Comparison of ENCODE assay signal across 26 mouse cellular contexts in the genomic region with DNA sequence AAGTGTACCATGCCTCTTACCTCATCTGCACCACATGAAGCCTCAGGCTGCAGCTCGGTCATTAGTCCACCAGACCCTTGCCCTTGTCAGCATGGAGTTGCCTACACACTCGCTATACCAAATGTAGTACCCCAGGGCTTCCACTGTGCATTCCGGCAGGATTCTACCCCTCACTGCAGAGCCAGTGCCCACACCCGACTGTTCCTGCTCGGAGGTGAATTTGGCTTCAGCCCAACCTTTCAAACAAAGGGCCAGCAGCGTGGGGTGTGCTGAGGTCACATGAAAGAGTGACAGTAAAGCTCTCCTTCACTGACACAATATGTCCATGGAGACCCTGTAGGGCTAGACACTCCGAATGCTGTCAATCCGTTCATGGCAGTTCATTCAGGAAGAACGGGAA. TPM values are rescaled to one million over a fixed set of nuclear protein-coding genes. Genes with fewer than 3 reads are reported as not detected.
DNase-seq lines count a peak whose midpoint lies in the region; ATAC-seq and TF ChIP-seq lines count a peak whose summit lies in the region.
"Had no signal": no experiment of that assay in that cellular context is flagged by ENCODE, and none has a peak within 500 bp of the region (broad histone marks: within the 10 kb centered on the region; RNA-seq: fewer than 3 reads in every experiment).

No protein-coding gene starts in this region.

- H3K79me2 ChIP-seq in heart, adult 2 months (replicated peaks; ENCODE audit: control insufficient read depth, insufficient read depth, low read length), result peaks cover 2% of the 10 kb centered on the region

- H3K36me3 ChIP-seq in heart, embryonic 11.5 days (ENCODE audit: control insufficient read depth, insufficient read depth, low read length), result no peaks in the 10 kb centered on the region
- peaks cover 4% of the 10 kb centered on the region for H3K36me3 ChIP-seq in heart, adult 2 months (ENCODE audit: control insufficient read depth, insufficient read depth, low read length)
- H3K36me3 ChIP-seq in lung, postnatal 0 days (ENCODE audit: insufficient read depth, low read length), result 0 out of 2 replicates have a peak, but pooled peaks cover 6% of the 10 kb centered on the region
- H3K36me3 ChIP-seq in stomach, postnatal 0 days (ENCODE audit: control insufficient read depth, insufficient read depth, low read length), result no peaks in the 10 kb centered on the region
- H3K36me3 ChIP-seq: heart, embryonic 12.5 days; heart, embryonic 15.5 days had no signal

- no peak for TF ChIP-seq POLR2A in heart, adult 2 months (IDR thresholded peaks at IDR 0.05; ENCODE audit: insufficient read depth, low read depth, low read length)

- no peaks in the 10 kb centered on the region for H3K9me3 ChIP-seq in heart, embryonic 11.5 days (replicated peaks; ENCODE audit: control insufficient read depth, low read length)
- H3K9me3 ChIP-seq in lung, postnatal 0 days (ENCODE audit: low read length), result no peaks in the 10 kb centered on the region
- no peaks in the 10 kb centered on the region for H3K9me3 ChIP-seq in stomach, postnatal 0 days (ENCODE audit: control insufficient read depth, low read length)
- H3K9me3 ChIP-seq: forebrain, embryonic 10.5 days; forebrain, embryonic 13.5 days; heart, embryonic 12.5 days; heart, embryonic 15.5 days; hindbrain, embryonic 10.5 days; hindbrain, embryonic 13.5 days had no signal

- ATAC-seq in heart, embryonic 11.5 days (replicated peaks; ENCODE audit: insufficient number of reproducible peaks, low FRiP score, low TSS enrichment), result peak; percentile 55; the same call in 1 of the 2 replicates
- ATAC-seq in lung, postnatal 0 days, result peak; percentile 13; the same call in 1 of the 2 replicates
- ATAC-seq in stomach, postnatal 0 days (ENCODE audit: low FRiP score, low TSS enrichment), result 0 out of 2 replicates have a peak, but pooled peaks have one; percentile 28
- ATAC-seq: forebrain, embryonic 13.5 days; forebrain, embryonic 16.5 days; hindbrain, embryonic 16.5 days had no signal

- H3K4me2 ChIP-seq in heart, embryonic 11.5 days, result no peak overlapping the region
- H3K4me2 ChIP-seq in lung, postnatal 0 days (replicated peaks; ENCODE audit: low read depth, low read length), result no peak overlapping the region
- H3K4me2 ChIP-seq in stomach, postnatal 0 days (replicated peaks; ENCODE audit: low read depth), result no peak overlapping the region
- H3K4me2 ChIP-seq: forebrain, embryonic 13.5 days; heart, embryonic 12.5 days; heart, embryonic 15.5 days; hindbrain, embryonic 13.5 days had no signal

- H3K9ac ChIP-seq in heart, embryonic 11.5 days (ENCODE audit: low read depth, low read length), result no peak overlapping the region
- H3K9ac ChIP-seq in heart, adult 2 months (ENCODE audit: low read depth, low read length), result no peak overlapping the region
- H3K9ac ChIP-seq in lung, postnatal 0 days (replicated peaks; ENCODE audit: low read depth), result no peak overlapping the region
- H3K9ac ChIP-seq in stomach, postnatal 0 days (ENCODE audit: low read length), result no peak overlapping the region
- H3K9ac ChIP-seq: forebrain, embryonic 13.5 days; heart, embryonic 12.5 days; heart, embryonic 15.5 days; hindbrain, embryonic 13.5 days had no signal

- no peak for TF ChIP-seq CTCF in heart, adult 2 months (IDR thresholded peaks at IDR 0.05)
- peak; percentile 23 for TF ChIP-seq CTCF in lung, postnatal 0 days (IDR thresholded peaks at IDR 0.05)
- TF ChIP-seq CTCF in stomach, postnatal 0 days (IDR thresholded peaks at IDR 0.05; ENCODE audit: low read depth), result no peak

- intact Hi-C loops in heart, adult 2 months (cut with DNase I), result no loop called here

- no peak for TF ChIP-seq EP300 in heart, adult 2 months (IDR thresholded peaks at IDR 0.05; ENCODE audit: insufficient read depth, low read depth, low read length)
- TF ChIP-seq EP300 in lung, postnatal 0 days (IDR thresholded peaks at IDR 0.05), result no peak
- no peak for TF ChIP-seq EP300 in stomach, postnatal 0 days (optimal IDR thresholded peaks at IDR 0.05)

- peaks cover 39% of the 10 kb centered on the region for H3K4me1 ChIP-seq in heart, embryonic 11.5 days (ENCODE audit: control insufficient read depth, insufficient read depth, low read length)
- peaks cover 38% of the 10 kb centered on the region for H3K4me1 ChIP-seq in heart, adult 2 months (ENCODE audit: control insufficient read depth, insufficient read depth, low read length)
- H3K4me1 ChIP-seq in lung, postnatal 0 days (ENCODE audit: insufficient read depth, low read depth, low read length), result peaks cover 37% of the 10 kb centered on the region
- H3K4me1 ChIP-seq in stomach, postnatal 0 days (replicated peaks; ENCODE audit: control insufficient read depth, insufficient read depth), result no peaks in the 10 kb centered on the region

- no peaks in the 10 kb centered on the region for H3K27me3 ChIP-seq in heart, embryonic 11.5 days (ENCODE audit: control insufficient read depth, insufficient read depth, low read length)
- no peaks in the 10 kb centered on the region for H3K27me3 ChIP-seq in heart, adult 2 months (ENCODE audit: control insufficient read depth, insufficient read depth, low read length)
- H3K27me3 ChIP-seq in lung, postnatal 0 days (replicated peaks; ENCODE audit: insufficient read depth, low read length), result no peaks in the 10 kb centered on the region
- no peaks in the 10 kb centered on the region for H3K27me3 ChIP-seq in stomach, postnatal 0 days (ENCODE audit: control insufficient read depth, insufficient read depth, low read length)
- H3K27me3 ChIP-seq: forebrain, embryonic 13.5 days; heart, embryonic 15.5 days; hindbrain, embryonic 13.5 days had no signal

- 69% methylated on average over 9 of the region's 9 CpGs for WGBS in heart, embryonic 11.5 days (ENCODE audit: insufficient replicate concordance)
- 48% methylated on average over 9 of the region's 9 CpGs for WGBS in heart, adult 2 months
- 52% methylated on average over 9 of the region's 9 CpGs for WGBS in lung, postnatal 0 days
- 65% methylated on average over 9 of the region's 9 CpGs for WGBS in stomach, postnatal 0 days

- DNase-seq in heart, adult 2 months, result no peak
- no peak for DNase-seq in lung, postnatal 0 days (ENCODE audit: low spot score)
- no peak for DNase-seq in lung, postnatal 14 days
- no peak for DNase-seq in stomach, postnatal 0 days (ENCODE audit: low spot score)
- DNase-seq in embryo, embryonic 10.5 days (ENCODE audit: low spot score), result no peak
- DNase-seq: adrenal gland, adult 2 months; adrenal gland, postnatal 14 days; cerebellum, adult 11 months; cerebellum, adult 2 months; cerebellum, postnatal 10 days; gastrocnemius, postnatal 10 days; gastrocnemius, postnatal 36 days; heart, postnatal 10 days; heart, postnatal 36 days had no signal

- H3K4me3 ChIP-seq in heart, embryonic 11.5 days (ENCODE audit: low read depth, low read length), result no peak overlapping the region
- no peak overlapping the region for H3K4me3 ChIP-seq in heart, adult 2 months
- H3K4me3 ChIP-seq in lung, postnatal 0 days (ENCODE audit: low read depth, low read length), result no peak overlapping the region
- no peak overlapping the region for H3K4me3 ChIP-seq in stomach, postnatal 0 days (ENCODE audit: low read depth, low read length)
- H3K4me3 ChIP-seq: forebrain, embryonic 10.5 days; forebrain, embryonic 13.5 days; heart, embryonic 12.5 days; heart, embryonic 15.5 days; hindbrain, embryonic 10.5 days; hindbrain, embryonic 13.5 days had no signal

- H3K27ac ChIP-seq in heart, embryonic 11.5 days (ENCODE audit: low read depth, low read length), result no peak overlapping the region
- no peak overlapping the region for H3K27ac ChIP-seq in heart, adult 2 months
- no peak overlapping the region for H3K27ac ChIP-seq in lung, postnatal 0 days (ENCODE audit: low read length)
- no peak overlapping the region for H3K27ac ChIP-seq in stomach, postnatal 0 days (replicated peaks)
- H3K27ac ChIP-seq: forebrain, embryonic 10.5 days; forebrain, embryonic 13.5 days; heart, embryonic 15.5 days; hindbrain, embryonic 10.5 days; hindbrain, embryonic 13.5 days had no signal

RNA-seq across cellular contexts. Expression of a gene that starts 6.3 kb away (rescaled TPM):
- 4.6 and 7.4 TPM in 2 replicates for polyA plus RNA-seq in heart, embryonic 11.5 days (2014; fragmentation: Nextera tagmentation; extraction: Ambion mirVana)
- total RNA-seq in heart, adult 2 months (2021), result 10 to 100 TPM; 12.7 to 13.4 TPM
- 11.5 and 17.2 TPM in 2 replicates for polyA plus RNA-seq in heart, adult 2 months (2012; rRNA removed)
- polyA plus RNA-seq in lung, postnatal 0 days (2015; fragmentation: Nextera tagmentation; extraction: Ambion mirVana), result 69.6 and 73.7 TPM in 2 replicates
- polyA plus RNA-seq in stomach, postnatal 0 days (2015; fragmentation: Nextera tagmentation; extraction: Ambion mirVana), result 5.0 and 5.9 TPM in 2 replicates
- total RNA-seq: MEL had no signal
- polyA plus RNA-seq: C2C12 had no signal

RNA-seq across cellular contexts. Expression of a gene that starts 47.5 kb away (rescaled TPM):
- 0.13 and 0.20 TPM in 2 replicates for polyA plus RNA-seq in heart, embryonic 11.5 days (2014; fragmentation: Nextera tagmentation; extraction: Ambion mirVana)
- total RNA-seq in heart, adult 2 months (2021), result 10 to 100 TPM in 1 of 2 experiments, 1 to 10 TPM in 1; 7.4 to 14.4 TPM
- 6.9 and 8.2 TPM in 2 replicates for polyA plus RNA-seq in heart, adult 2 months (2012; rRNA removed)
- 11.5 and 13.3 TPM in 2 replicates for polyA plus RNA-seq in lung, postnatal 0 days (2015; fragmentation: Nextera tagmentation; extraction: Ambion mirVana)
- 0.89 and 1.2 TPM in 2 replicates for polyA plus RNA-seq in stomach, postnatal 0 days (2015; fragmentation: Nextera tagmentation; extraction: Ambion mirVana)
- total RNA-seq: granulocyte monocyte progenitor cell, adult 5-6 weeks had no signal
- polyA plus RNA-seq: C2C12 had no signal
